Mouse (Mus musculus) liver, embryonic 16.5 days (tissue): ENCODE results near the gene Ezh1. TPM values are rescaled to one million over a fixed set of nuclear protein-coding genes. Genes with fewer than 3 reads are reported as not detected.

Experiments
- ATAC-seq: fragments of 200-750 bp; cut with Nextera tagmentation; 2 replicates; pipeline ENCODE4 v1.8.0; 2017; ENCODE audit warnings: low read depth, mild to moderate bottlenecking, moderate number of reproducible peaks, moderate library complexity
- H3K27ac ChIP-seq: fragments of 300-500 bp; sonication (generic); 2 replicates; pipeline ENCODE4 v1.5.1; 2014; ENCODE audit warnings: mild to moderate bottlenecking, low read length
- H3K27me3 ChIP-seq: fragments of 300-500 bp; sonication (generic); 2 replicates; pipeline ENCODE4 v1.6.1; 2014; ENCODE audit warnings: low read depth, low read length, mixed read lengths; ENCODE audit not compliant: control insufficient read depth, insufficient read depth
- H3K36me3 ChIP-seq: fragments of 300-500 bp; sonication (generic); 2 replicates; pipeline ENCODE4 v1.6.1; 2014; ENCODE audit warnings: mild to moderate bottlenecking; ENCODE audit not compliant: control insufficient read depth, insufficient read depth
- H3K4me1 ChIP-seq: fragments of 300-500 bp; sonication (generic); 2 replicates; pipeline ENCODE4 v1.6.1; 2014; ENCODE audit warnings: low read depth, low read length, mixed read lengths; ENCODE audit not compliant: control insufficient read depth
- H3K4me2 ChIP-seq: fragments of 300-500 bp; sonication (generic); 2 replicates; pipeline ENCODE4 v1.6.1; 2014; ENCODE audit warnings: low read depth, low read length, mixed read lengths
- H3K4me3 ChIP-seq: fragments of 300-500 bp; sonication (generic); 2 replicates; pipeline ENCODE4 v1.5.1; 2014; ENCODE audit warnings: low read depth, mild to moderate bottlenecking, low read length
- H3K9ac ChIP-seq: fragments of 300-500 bp; sonication (generic); 2 replicates; pipeline ENCODE4 v1.6.1; 2014; ENCODE audit warnings: low read depth, low read length
- H3K9me3 ChIP-seq: fragments of 300-500 bp; sonication (generic); replicated peaks from 2 replicates; pipeline ENCODE4 v1.6.1; 2016; ENCODE audit warnings: low read length; ENCODE audit not compliant: control insufficient read depth
- WGBS: fragments of 180-500 bp; shearing (Covaris S2); extraction: QIAGEN DNeasy Blood & Tissue Kit; methylation state at CpG from one replicate; pipeline ENCODE4 v1.1.7; 2014; ENCODE audit not compliant: insufficient replicate concordance; 5-methylcytosine and 5-hydroxymethylcytosine counted together
- polyA plus RNA-seq: library from polyadenylated mRNA; unstranded; fragments of >200 nt; fragmentation: Nextera tagmentation; extraction: Ambion mirVana; gene quantifications from 2 replicates; pipeline ENCODE4 v1.2.1, GENCODE M21; 2015

Ezh1 gene
- polyA plus RNA-seq, 1 experiment from 2014 or later = 12.5 TPM

GRCm38 (mm10) chr11:101196175-101196574 lies 30.1 kb downstream of the Ezh1 start:
- H3K36me3 ChIP-seq = peaks cover 18% of the 10 kb centered on the region
- 80% methylated on average over 8 of the region's 8 CpGs for WGBS
- no peak overlapping the region for H3K4me2 ChIP-seq
- no peak overlapping the region for H3K9ac ChIP-seq
- no peak for ATAC-seq
- no peak overlapping the region for H3K4me3 ChIP-seq
- no peak overlapping the region for H3K27ac ChIP-seq
- H3K4me1 ChIP-seq = peaks cover 18% of the 10 kb centered on the region
- no peaks in the 10 kb centered on the region for H3K27me3 ChIP-seq
- H3K9me3 ChIP-seq = no peaks in the 10 kb centered on the region

- Histone ChIP-seq H3K27ac (no peak overlapping the region), H3K9me3 (no peaks in the 10 kb centered on the region), H3K4me3 (no peak overlapping the region), H3K4me1 (peaks cover 21% of the 10 kb centered on the region), H3K9ac (no peak overlapping the region), H3K27me3 (no peaks in the 10 kb centered on the region), H3K36me3 (peaks cover 18% of the 10 kb centered on the region), H3K4me2 (no peak overlapping the region)
- 79% methylated on average over 8 of the region's 8 CpGs for WGBS
- no peak for ATAC-seq
Measured at GRCm38 (mm10) chr11:101195571-101195970, 30.7 kb downstream of the Ezh1 start.

GRCm38 (mm10) chr11:101195101-101195500 lies 31.2 kb downstream of the Ezh1 start:
- WGBS = 17% methylated on average over 1 of the region's 1 CpGs
- no peak for ATAC-seq
- H3K4me3 ChIP-seq = no peak overlapping the region
- no peak overlapping the region for H3K27ac ChIP-seq
- peaks cover 25% of the 10 kb centered on the region for H3K4me1 ChIP-seq
- peaks cover 18% of the 10 kb centered on the region for H3K36me3 ChIP-seq
- H3K9ac ChIP-seq = no peak overlapping the region
- no peaks in the 10 kb centered on the region for H3K27me3 ChIP-seq
- no peaks in the 10 kb centered on the region for H3K9me3 ChIP-seq
- no peak overlapping the region for H3K4me2 ChIP-seq

GRCm38 (mm10) chr11:101194643-101195042 lies 31.6 kb downstream of the Ezh1 start:
- Histone ChIP-seq H3K27ac (no peak overlapping the region), H3K9me3 (no peaks in the 10 kb centered on the region), H3K27me3 (no peaks in the 10 kb centered on the region), H3K36me3 (peaks cover 15% of the 10 kb centered on the region), H3K4me2 (no peak overlapping the region), H3K4me1 (peaks cover 25% of the 10 kb centered on the region), H3K4me3 (no peak overlapping the region), H3K9ac (no peak overlapping the region)
- no peak for ATAC-seq
- 62% methylated on average over 6 of the region's 6 CpGs for WGBS

- H3K36me3 ChIP-seq = peaks cover 13% of the 10 kb centered on the region
- no peak overlapping the region for H3K9ac ChIP-seq
- H3K4me3 ChIP-seq = no peak overlapping the region
- no peak overlapping the region for H3K4me2 ChIP-seq
- ATAC-seq = no peak
- no peaks in the 10 kb centered on the region for H3K27me3 ChIP-seq
- peaks cover 25% of the 10 kb centered on the region for H3K4me1 ChIP-seq
- H3K9me3 ChIP-seq = no peaks in the 10 kb centered on the region
- 68% methylated on average over 5 of the region's 5 CpGs for WGBS
- H3K27ac ChIP-seq = no peak overlapping the region
Measured at GRCm38 (mm10) chr11:101194137-101194536, 32.1 kb downstream of the Ezh1 start.

- H3K27me3 ChIP-seq = no peaks in the 10 kb centered on the region
- no peaks in the 10 kb centered on the region for H3K9me3 ChIP-seq
- H3K36me3 ChIP-seq = peaks cover 12% of the 10 kb centered on the region
- H3K4me1 ChIP-seq = peaks cover 29% of the 10 kb centered on the region
- no peak overlapping the region for H3K4me2 ChIP-seq
- no peak overlapping the region for H3K4me3 ChIP-seq
- H3K27ac ChIP-seq = no peak overlapping the region
- 82% methylated on average over 7 of the region's 7 CpGs for WGBS
- ATAC-seq = no peak
- H3K9ac ChIP-seq = no peak overlapping the region
Measured at GRCm38 (mm10) chr11:101193076-101193475, 33.2 kb downstream of the Ezh1 start.

- peaks cover 9% of the 10 kb centered on the region for H3K36me3 ChIP-seq
- no peaks in the 10 kb centered on the region for H3K9me3 ChIP-seq
- H3K9ac ChIP-seq = no peak overlapping the region
- no peak for ATAC-seq
- H3K27me3 ChIP-seq = no peaks in the 10 kb centered on the region
- H3K27ac ChIP-seq = no peak overlapping the region
- no peak overlapping the region for H3K4me3 ChIP-seq
- 89% methylated on average over 6 of the region's 6 CpGs for WGBS
- H3K4me2 ChIP-seq = no peak overlapping the region
- H3K4me1 ChIP-seq = peaks cover 29% of the 10 kb centered on the region
Measured at GRCm38 (mm10) chr11:101192646-101193045, 33.6 kb downstream of the Ezh1 start.

GRCm38 (mm10) chr11:101191919-101192470 lies 34.3 kb downstream of the Ezh1 start:
- no peaks in the 10 kb centered on the region for H3K9me3 ChIP-seq
- no peak overlapping the region for H3K27ac ChIP-seq
- no peak overlapping the region for H3K4me3 ChIP-seq
- no peak overlapping the region for H3K4me2 ChIP-seq
- H3K9ac ChIP-seq = no peak overlapping the region
- no peak for ATAC-seq
- H3K36me3 ChIP-seq = peaks cover 9% of the 10 kb centered on the region
- no peaks in the 10 kb centered on the region for H3K27me3 ChIP-seq
- WGBS = 86% methylated on average over 4 of the region's 4 CpGs
- H3K4me1 ChIP-seq = peaks cover 29% of the 10 kb centered on the region

GRCm38 (mm10) chr11:101190913-101191907 lies 35.1 kb downstream of the Ezh1 start:
- no peaks in the 10 kb centered on the region for H3K27me3 ChIP-seq
- H3K9ac ChIP-seq = peak overlapping the region; percentile 47; the same call in 1 of the 2 replicates
- 62% methylated on average over 17 of the region's 17 CpGs for WGBS
- no peak overlapping the region for H3K4me2 ChIP-seq
- H3K9me3 ChIP-seq = no peaks in the 10 kb centered on the region
- peaks cover 5% of the 10 kb centered on the region for H3K36me3 ChIP-seq
- H3K4me1 ChIP-seq = peaks cover 29% of the 10 kb centered on the region
- ATAC-seq = no peak
- H3K27ac ChIP-seq = peak overlapping the region; percentile 78
- H3K4me3 ChIP-seq = no peak overlapping the region
